Mouse (Mus musculus) kidney, adult 9 months (tissue): ENCODE data around the gene Ano5.

Experiments used
- DNase-seq: peaks from one replicate; pipeline ENCODE4 v3.0.0; 2022

Gene Ano5

DNA sequence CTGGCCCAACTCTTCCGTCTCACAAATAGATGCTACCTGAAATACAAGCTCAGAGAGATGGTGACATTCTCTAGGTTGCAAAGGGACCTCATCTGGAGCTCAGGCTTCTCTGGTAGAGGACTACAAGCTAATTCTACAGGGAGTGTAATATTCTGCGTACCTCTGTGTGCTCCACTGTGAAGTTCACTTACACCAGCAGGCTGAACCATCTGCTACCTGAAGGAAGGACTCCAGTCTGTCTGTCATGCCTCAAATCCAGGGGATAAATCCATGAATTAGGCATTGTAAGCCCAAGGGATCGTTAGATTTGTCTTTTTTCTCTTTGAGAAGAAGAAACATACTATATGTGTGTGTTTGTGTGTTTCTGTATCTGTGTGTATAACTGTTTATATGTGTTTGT, 120.3 kb downstream of the Ano5 start:
- DNase-seq = no peak

DNA sequence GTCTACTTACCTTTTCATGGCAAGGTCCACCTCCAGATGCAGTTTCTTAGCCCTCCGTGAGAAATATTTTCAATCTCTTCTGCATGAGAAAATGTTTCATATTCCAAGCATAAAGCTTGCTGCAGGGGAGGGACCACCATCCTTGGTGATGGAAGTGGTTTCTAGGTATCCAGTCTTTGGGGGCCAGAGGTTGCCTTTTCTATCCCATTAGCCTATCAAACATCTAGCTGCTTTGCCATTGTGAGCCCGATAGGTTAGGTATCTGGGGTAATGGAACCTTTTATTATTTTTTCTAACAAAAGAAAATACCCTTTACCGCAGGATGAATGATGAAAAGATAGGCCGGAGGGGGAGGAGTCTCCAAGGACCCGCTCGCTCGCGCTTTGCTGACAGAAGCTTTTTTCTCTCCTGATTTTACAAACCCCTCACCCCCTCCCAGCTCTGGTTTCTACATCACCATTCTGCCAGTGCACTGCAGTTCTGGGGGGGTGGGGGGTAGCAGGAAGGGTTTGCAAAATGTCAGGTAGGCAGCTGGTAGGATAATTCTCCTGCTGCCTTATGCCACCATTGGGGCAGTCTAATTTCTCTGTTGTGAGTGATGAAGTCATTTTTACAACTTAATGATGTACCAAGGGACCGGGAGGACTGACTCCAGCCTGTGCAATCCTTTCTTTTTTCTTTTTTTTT, 121.9 kb downstream of the Ano5 start:
- no peak for DNase-seq

DNA sequence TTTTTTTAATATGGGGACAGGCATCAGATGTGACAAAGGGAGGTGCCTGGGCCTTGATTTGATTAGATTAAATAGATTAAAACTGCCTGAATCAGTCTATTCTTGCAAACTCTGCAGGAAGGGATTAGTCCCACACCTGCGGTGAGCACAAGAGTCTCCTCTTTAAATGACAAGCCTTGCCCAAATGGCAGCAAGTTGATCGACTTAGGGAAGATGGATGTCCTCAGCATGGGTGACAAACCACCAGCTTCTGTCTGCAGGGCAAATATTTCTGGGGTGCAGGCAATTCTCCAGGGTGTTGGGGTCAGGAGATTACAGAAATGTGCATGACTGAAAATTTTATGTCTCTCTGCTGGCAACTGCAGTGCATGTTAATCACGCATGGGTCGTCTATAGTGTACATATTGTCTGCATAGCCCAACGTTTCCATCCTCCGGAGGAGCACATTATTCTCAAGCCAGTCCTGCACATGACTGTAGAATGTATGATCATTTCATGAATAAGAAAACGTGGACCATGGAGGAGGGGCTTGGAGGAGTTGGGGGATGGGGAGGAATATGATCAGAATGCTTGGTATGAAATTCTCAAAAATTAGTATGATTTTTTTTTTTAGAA, 122.5 kb downstream of the Ano5 start:
- no peak for DNase-seq
